Mouse (Mus musculus): ENCODE results near the gene Tshz2. TPM values are rescaled to one million over a fixed set of nuclear protein-coding genes. Genes with fewer than 3 reads are reported as not detected.
A peak's percentile ranks its signal among the peaks of the same experiment; 100 is the strongest.

Gene Tshz2
- polyA plus RNA-seq, 1 experiment from 2014 or later, result 2.5 TPM

GRCm38 (mm10) chr2:169611557-169611956 lies 21.3 kb upstream of the Tshz2 start:
- WGBS, result 18% methylated on average over 7 of the region's 7 CpGs
- Histone ChIP-seq H3K4me1 (replicated peaks; ENCODE audit: control insufficient read depth, insufficient read depth, low read length) (peaks cover 2% of the 10 kb centered on the region; the same call in 1 of the 2 replicates), H3K27me3 (ENCODE audit: control insufficient read depth, insufficient read depth, low read length) (no peaks in the 10 kb centered on the region), H3K4me3 (ENCODE audit: low read depth, low read length) (no peak overlapping the region), H3K36me3 (ENCODE audit: control insufficient read depth, insufficient read depth, low read length) (no peaks in the 10 kb centered on the region), H3K27ac (ENCODE audit: low read depth, low read length) (no peak overlapping the region), H3K9ac (ENCODE audit: low read length) (no peak overlapping the region), H3K4me2 (ENCODE audit: low read depth, low read length, severe bottlenecking) (no peak overlapping the region), H3K9me3 (ENCODE audit: control insufficient read depth, low read length) (no peaks in the 10 kb centered on the region)
- ATAC-seq (replicated peaks; ENCODE audit: low FRiP score) (0 out of 2 replicates have a peak, but pooled peaks have one; percentile 33), DNase-seq (ENCODE audit: low spot score) (peak; percentile 68)

- 70% methylated on average over 4 of the region's 4 CpGs for WGBS
- Histone ChIP-seq H3K36me3 (ENCODE audit: control insufficient read depth, insufficient read depth, low read length) (no peaks in the 10 kb centered on the region), H3K4me1 (replicated peaks; ENCODE audit: control insufficient read depth, insufficient read depth, low read length) (peaks cover 2% of the 10 kb centered on the region; the same call in 1 of the 2 replicates), H3K27ac (ENCODE audit: low read depth, low read length) (no peak overlapping the region), H3K4me3 (ENCODE audit: low read depth, low read length) (no peak overlapping the region), H3K27me3 (ENCODE audit: control insufficient read depth, insufficient read depth, low read length) (no peaks in the 10 kb centered on the region), H3K4me2 (ENCODE audit: low read depth, low read length, severe bottlenecking) (no peak overlapping the region), H3K9me3 (ENCODE audit: control insufficient read depth, low read length) (no peaks in the 10 kb centered on the region), H3K9ac (ENCODE audit: low read length) (no peak overlapping the region)
- DNase-seq (ENCODE audit: low spot score) (no peak), ATAC-seq (replicated peaks; ENCODE audit: low FRiP score) (no peak)
These were observed 18.1 kb upstream of the Tshz2 start for GRCm38 (mm10) chr2:169614683-169615082.

GRCm38 (mm10) chr2:169615998-169616397 lies 16.8 kb upstream of the Tshz2 start:
- Histone ChIP-seq H3K9ac (ENCODE audit: low read length) (no peak overlapping the region), H3K36me3 (ENCODE audit: control insufficient read depth, insufficient read depth, low read length) (no peaks in the 10 kb centered on the region), H3K27ac (ENCODE audit: low read depth, low read length) (no peak overlapping the region), H3K4me1 (replicated peaks; ENCODE audit: control insufficient read depth, insufficient read depth, low read length) (peaks cover 1% of the 10 kb centered on the region; the same call in 1 of the 2 replicates), H3K27me3 (ENCODE audit: control insufficient read depth, insufficient read depth, low read length) (no peaks in the 10 kb centered on the region), H3K4me3 (ENCODE audit: low read depth, low read length) (no peak overlapping the region), H3K4me2 (ENCODE audit: low read depth, low read length, severe bottlenecking) (no peak overlapping the region), H3K9me3 (ENCODE audit: control insufficient read depth, low read length) (no peaks in the 10 kb centered on the region)
- 60% methylated on average over 6 of the region's 6 CpGs for WGBS
- DNase-seq (ENCODE audit: low spot score), result no peak
- no peak for ATAC-seq (replicated peaks; ENCODE audit: low FRiP score)

GRCm38 (mm10) chr2:169621201-169621710 lies 11.6 kb upstream of the Tshz2 start:
- H3K9me3 ChIP-seq (ENCODE audit: control insufficient read depth, low read length), result no peaks in the 10 kb centered on the region
- H3K36me3 ChIP-seq (ENCODE audit: control insufficient read depth, insufficient read depth, low read length), result no peaks in the 10 kb centered on the region
- no peak overlapping the region for H3K9ac ChIP-seq (ENCODE audit: low read length)
- H3K4me1 ChIP-seq (replicated peaks; ENCODE audit: control insufficient read depth, insufficient read depth, low read length), result no peaks in the 10 kb centered on the region
- no peak for DNase-seq (ENCODE audit: low spot score)
- H3K27me3 ChIP-seq (ENCODE audit: control insufficient read depth, insufficient read depth, low read length), result no peaks in the 10 kb centered on the region
- no peak overlapping the region for H3K4me3 ChIP-seq (ENCODE audit: low read depth, low read length)
- WGBS, result 63% methylated on average over 15 of the region's 15 CpGs
- no peak overlapping the region for H3K4me2 ChIP-seq (ENCODE audit: low read depth, low read length, severe bottlenecking)
- H3K27ac ChIP-seq (ENCODE audit: low read depth, low read length), result no peak overlapping the region
- ATAC-seq (replicated peaks; ENCODE audit: low FRiP score), result no peak

- Histone ChIP-seq H3K36me3 (ENCODE audit: control insufficient read depth, insufficient read depth, low read length) (no peaks in the 10 kb centered on the region), H3K27me3 (ENCODE audit: control insufficient read depth, insufficient read depth, low read length) (no peaks in the 10 kb centered on the region; the same call in 1 of the 2 replicates), H3K27ac (ENCODE audit: low read depth, low read length) (no peak overlapping the region), H3K4me2 (ENCODE audit: low read depth, low read length, severe bottlenecking) (no peak overlapping the region), H3K9ac (ENCODE audit: low read length) (no peak overlapping the region), H3K9me3 (ENCODE audit: control insufficient read depth, low read length) (no peaks in the 10 kb centered on the region), H3K4me1 (replicated peaks; ENCODE audit: control insufficient read depth, insufficient read depth, low read length) (no peaks in the 10 kb centered on the region), H3K4me3 (ENCODE audit: low read depth, low read length) (no peak overlapping the region)
- no peak for ATAC-seq (replicated peaks; ENCODE audit: low FRiP score)
- WGBS, result 91% methylated on average over 3 of the region's 3 CpGs
- DNase-seq (ENCODE audit: low spot score), result no peak
These were observed 2.7 kb upstream of the Tshz2 start for GRCm38 (mm10) chr2:169630070-169630469.

GRCm38 (mm10) chr2:169633491-169634289 lies 877 bp downstream of the Tshz2 start:
- WGBS, result under 1% methylated on average over 35 of the region's 38 CpGs
- Histone ChIP-seq H3K27ac (ENCODE audit: low read depth, low read length) (no peak overlapping the region), H3K4me2 (ENCODE audit: low read depth, low read length, severe bottlenecking) (peak overlapping the region; percentile 99), H3K9me3 (ENCODE audit: control insufficient read depth, low read length) (no peaks in the 10 kb centered on the region), H3K36me3 (ENCODE audit: control insufficient read depth, insufficient read depth, low read length) (no peaks in the 10 kb centered on the region), H3K27me3 (ENCODE audit: control insufficient read depth, insufficient read depth, low read length) (no peaks in the 10 kb centered on the region; the same call in 1 of the 2 replicates), H3K4me3 (ENCODE audit: low read depth, low read length) (peak overlapping the region; percentile 56), H3K4me1 (replicated peaks; ENCODE audit: control insufficient read depth, insufficient read depth, low read length) (no peaks in the 10 kb centered on the region), H3K9ac (ENCODE audit: low read length) (peak overlapping the region; percentile 68)
- peak; percentile 68 for DNase-seq (ENCODE audit: low spot score)
- peak; percentile 39; the same call in 1 of the 2 replicates for ATAC-seq (replicated peaks; ENCODE audit: low FRiP score)

GRCm38 (mm10) chr2:169634619-169635382 lies 2.0 kb downstream of the Tshz2 start:
- H3K4me3 ChIP-seq (ENCODE audit: low read depth, low read length), result no peak overlapping the region
- H3K9ac ChIP-seq (ENCODE audit: low read length), result no peak overlapping the region
- no peak overlapping the region for H3K27ac ChIP-seq (ENCODE audit: low read depth, low read length)
- no peak for DNase-seq (ENCODE audit: low spot score)
- 63% methylated on average over 17 of the region's 17 CpGs for WGBS
- H3K4me2 ChIP-seq (ENCODE audit: low read depth, low read length, severe bottlenecking), result peak overlapping the region; percentile 21; the same call in 1 of the 2 replicates
- H3K4me1 ChIP-seq (replicated peaks; ENCODE audit: control insufficient read depth, insufficient read depth, low read length), result no peaks in the 10 kb centered on the region
- no peaks in the 10 kb centered on the region for H3K36me3 ChIP-seq (ENCODE audit: control insufficient read depth, insufficient read depth, low read length)
- H3K9me3 ChIP-seq (ENCODE audit: control insufficient read depth, low read length), result no peaks in the 10 kb centered on the region
- ATAC-seq (replicated peaks; ENCODE audit: low FRiP score), result no peak
- H3K27me3 ChIP-seq (ENCODE audit: control insufficient read depth, insufficient read depth, low read length), result no peaks in the 10 kb centered on the region; the same call in 1 of the 2 replicates

GRCm38 (mm10) chr2:169635428-169635827 lies 2.6 kb downstream of the Tshz2 start:
- H3K4me2 ChIP-seq (ENCODE audit: low read depth, low read length, severe bottlenecking), result peak overlapping the region; percentile 15; the same call in 1 of the 2 replicates
- H3K9me3 ChIP-seq (ENCODE audit: control insufficient read depth, low read length), result no peaks in the 10 kb centered on the region
- ATAC-seq (replicated peaks; ENCODE audit: low FRiP score), result no peak
- H3K27me3 ChIP-seq (ENCODE audit: control insufficient read depth, insufficient read depth, low read length), result no peaks in the 10 kb centered on the region; the same call in 1 of the 2 replicates
- no peaks in the 10 kb centered on the region for H3K36me3 ChIP-seq (ENCODE audit: control insufficient read depth, insufficient read depth, low read length)
- no peak for DNase-seq (ENCODE audit: low spot score)
- no peak overlapping the region for H3K9ac ChIP-seq (ENCODE audit: low read length)
- H3K4me3 ChIP-seq (ENCODE audit: low read depth, low read length), result no peak overlapping the region
- 53% methylated on average over 7 of the region's 7 CpGs for WGBS
- no peak overlapping the region for H3K27ac ChIP-seq (ENCODE audit: low read depth, low read length)
- no peaks in the 10 kb centered on the region for H3K4me1 ChIP-seq (replicated peaks; ENCODE audit: control insufficient read depth, insufficient read depth, low read length)
